In the genomic region with DNA sequence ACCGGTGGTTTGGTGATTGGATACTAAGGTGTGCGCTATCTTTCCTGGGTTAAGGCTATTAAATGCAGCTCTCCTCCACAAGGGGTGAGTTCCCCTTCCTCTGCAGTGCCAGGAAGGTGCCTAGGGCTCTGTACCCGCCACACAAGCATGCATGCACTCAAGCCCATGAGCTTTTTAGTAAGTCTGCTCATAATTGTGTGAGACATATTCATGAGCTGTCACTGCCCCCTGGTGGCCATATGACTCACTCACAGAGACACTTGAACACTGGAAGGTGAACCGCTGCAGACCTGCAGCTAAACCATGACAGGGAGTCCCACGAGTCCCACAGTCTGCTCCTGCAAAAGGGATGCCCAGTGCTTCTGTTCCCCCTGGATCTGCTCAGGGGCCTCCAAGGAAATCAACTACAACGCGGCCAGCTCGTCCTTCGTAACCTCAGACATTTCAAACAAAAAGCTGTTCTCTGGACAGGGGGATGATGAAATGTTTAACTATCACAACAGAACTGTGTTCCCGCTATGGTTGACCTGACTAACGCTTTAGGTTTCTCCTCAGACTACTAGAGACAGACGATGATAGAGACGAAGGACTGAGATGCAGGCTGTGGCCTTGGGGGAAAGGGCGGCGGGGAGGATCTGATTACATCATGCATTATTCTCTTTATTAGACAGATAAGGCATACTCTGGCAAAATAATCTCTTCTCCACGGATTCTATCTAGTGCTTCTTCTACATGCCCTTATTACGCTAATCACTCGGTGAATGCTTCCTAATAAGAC, we compare ENCODE assay signal across 8 mouse cellular contexts. TPM values are rescaled to one million over a fixed set of nuclear protein-coding genes. Genes with fewer than 3 reads are reported as not detected.
DNase-seq lines count a peak whose midpoint lies in the region; ATAC-seq and TF ChIP-seq lines count a peak whose summit lies in the region.

No protein-coding gene starts in this region.

- H3K4me1 ChIP-seq in hindbrain, postnatal 0 days (ENCODE audit: insufficient read depth, low read length): no peaks in the 10 kb centered on the region

- H3K27me3 ChIP-seq in hindbrain, postnatal 0 days (ENCODE audit: insufficient read depth, low read length): no peaks in the 10 kb centered on the region

- no peak overlapping the region for H3K27ac ChIP-seq in hindbrain, postnatal 0 days

- H3K9ac ChIP-seq in hindbrain, postnatal 0 days (replicated peaks; ENCODE audit: low read length): no peak overlapping the region

- peak overlapping the region; percentile 16; the same call in 1 of the 2 replicates for H3K4me2 ChIP-seq in hindbrain, postnatal 0 days (ENCODE audit: low read depth, low read length)

- 0 out of 2 replicates have a peak, but pooled peaks cover 8% of the 10 kb centered on the region for H3K36me3 ChIP-seq in hindbrain, postnatal 0 days (ENCODE audit: insufficient read depth, low read length)

- peak; percentile 41 for DNase-seq in T-cell, adult 2 months (ENCODE audit: low spot score)
- DNase-seq in cerebellum, postnatal 14 days: peak; percentile 89 to 93
- DNase-seq in frontal cortex, postnatal 14 days (ENCODE audit: low spot score in 2 of 2): peak; percentile 73 to 86
- peak; percentile 96 for DNase-seq in hindbrain, postnatal 0 days (ENCODE audit: low spot score)
- DNase-seq in left cerebral cortex, adult 11 months (ENCODE audit: low spot score): peak; percentile 59
- DNase-seq in right cerebral cortex, postnatal 14 days: peak; percentile 93
- peak; percentile 88 for DNase-seq in urinary bladder, postnatal 14 days (ENCODE audit: low spot score)

- ATAC-seq in hindbrain, postnatal 0 days: peak; percentile 91
- peak; percentile 79 for ATAC-seq in megakaryocyte, adult 5-6 weeks (ENCODE audit: poor library complexity, severe bottlenecking)

- WGBS in hindbrain, postnatal 0 days: 56% methylated on average over 18 of the region's 18 CpGs

- H3K9me3 ChIP-seq in hindbrain, postnatal 0 days (ENCODE audit: low read length): no peaks in the 10 kb centered on the region

- no peak overlapping the region for H3K4me3 ChIP-seq in hindbrain, postnatal 0 days (ENCODE audit: low read length)

- TF ChIP-seq CTCF in hindbrain, postnatal 0 days (IDR thresholded peaks at IDR 0.05; ENCODE audit: low read depth): peak; percentile 95

RNA-seq across cellular contexts. Expression of a gene that starts 24.4 kb away (rescaled TPM):
- total RNA-seq in hindbrain, postnatal 0 days (2014; rRNA removed): 5.7 and 7.7 TPM in 2 replicates
- 8.7 and 8.9 TPM in 2 replicates for polyA plus RNA-seq in hindbrain, postnatal 0 days (2015; fragmentation: Nextera tagmentation; extraction: Ambion mirVana)
- 7.2 and 10.1 TPM in 2 replicates for total RNA-seq in megakaryocyte, adult 5-6 weeks (2015)
- total RNA-seq in megakaryocyte, adult 5-6 weeks (2017): 21.0 and 23.6 TPM in 2 replicates

RNA-seq across cellular contexts. Expression of a gene that starts 43.0 kb away (rescaled TPM):
- total RNA-seq in hindbrain, postnatal 0 days (2014; rRNA removed): 0.68 and 0.84 TPM in 2 replicates
- polyA plus RNA-seq in hindbrain, postnatal 0 days (2015; fragmentation: Nextera tagmentation; extraction: Ambion mirVana): 0.88 and 1.3 TPM in 2 replicates
- 19.5 and 31.4 TPM in 2 replicates for total RNA-seq in megakaryocyte, adult 5-6 weeks (2015)
- total RNA-seq in megakaryocyte, adult 5-6 weeks (2017): 10.7 and 12.1 TPM in 2 replicates

Comparison
In these comparisons a context has a peak if more than half of its experiments do, and no peak if none do; other contexts are left out.
1. DNase-seq: peak in every context shown above with its lines; median percentile 96 in hindbrain, postnatal 0 days; 93 in right cerebral cortex, postnatal 14 days; 91 in cerebellum, postnatal 14 days; 88 in urinary bladder, postnatal 14 days; 80 in frontal cortex, postnatal 14 days; 59 in left cerebral cortex, adult 11 months; 41 in T-cell, adult 2 months.